Mouse (Mus musculus): Measurements from ENCODE around the gene Gdap2.

Gdap2 gene

DNA sequence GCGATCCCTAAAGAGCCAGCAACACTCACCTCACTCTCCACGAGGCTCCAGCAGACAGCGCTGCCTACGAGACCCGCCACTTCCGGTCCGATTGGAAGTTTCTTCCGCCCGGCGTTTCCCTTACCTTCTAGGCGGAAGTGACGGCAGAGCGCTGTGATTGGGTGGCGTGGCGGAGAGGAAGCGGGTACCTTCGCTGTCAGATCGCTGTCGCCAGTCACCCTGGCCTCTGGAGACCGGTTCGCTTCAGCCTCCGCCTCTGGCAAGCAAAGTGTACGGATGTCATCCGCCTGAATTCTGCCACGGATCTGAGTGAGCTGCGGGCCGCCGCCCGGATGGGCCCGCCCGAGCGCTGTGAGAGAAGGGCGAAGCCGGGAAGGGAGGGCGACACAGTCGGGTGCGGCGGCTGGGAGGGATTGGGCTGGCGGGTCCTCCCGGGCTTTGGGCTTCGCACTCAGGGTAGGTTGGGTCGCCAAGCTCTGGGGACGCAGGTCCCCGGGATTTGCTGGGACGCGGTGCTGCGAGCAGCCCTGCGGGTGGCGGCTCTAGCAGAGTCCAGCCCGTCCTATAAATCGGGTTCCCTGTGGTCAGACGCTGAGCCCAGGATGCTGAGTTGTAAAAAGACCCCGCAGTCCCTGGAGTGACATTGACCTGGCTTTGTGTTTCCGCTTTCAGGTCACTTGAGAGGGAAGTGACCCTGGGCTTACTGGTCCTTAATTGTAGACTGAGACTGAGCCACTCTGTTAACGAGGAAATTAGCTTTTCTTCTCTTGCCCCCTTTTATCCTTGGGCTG lies at the start of gene Gdap2, which contains the start of gene Wdr3:
Gdap2 (plus strand) TSS at position 67 of the 791 bp plus-strand sequence.
Wdr3 (minus strand) TSS at position 93 of the 791 bp plus-strand sequence.
- peak; percentile 94 for DNase-seq

DNA sequence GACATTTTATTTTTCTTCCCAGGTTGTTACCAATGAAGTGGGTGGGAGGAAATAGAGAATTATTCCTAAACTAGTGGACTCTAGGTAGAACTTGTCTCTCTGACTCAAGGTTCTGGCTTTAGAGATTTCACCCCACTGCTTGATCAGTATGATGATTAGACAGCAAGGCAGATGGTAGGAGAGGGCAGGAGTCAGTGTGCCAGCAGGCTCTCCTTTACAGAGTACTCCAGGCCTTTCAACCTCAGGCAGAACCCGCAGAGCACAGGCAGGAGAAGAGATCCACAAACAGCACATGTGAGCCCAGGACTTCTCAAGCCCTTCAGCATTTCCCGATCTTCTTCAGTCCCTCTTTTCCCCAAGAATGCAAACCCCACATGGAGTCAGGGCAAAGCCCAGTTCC lies 43.5 kb upstream of the Gdap2 start:
- DNase-seq, result no peak

GRCm38 (mm10) chr3:100121961-100122360 lies 40.2 kb upstream of the Gdap2 start:
- DNase-seq, result no peak

DNA sequence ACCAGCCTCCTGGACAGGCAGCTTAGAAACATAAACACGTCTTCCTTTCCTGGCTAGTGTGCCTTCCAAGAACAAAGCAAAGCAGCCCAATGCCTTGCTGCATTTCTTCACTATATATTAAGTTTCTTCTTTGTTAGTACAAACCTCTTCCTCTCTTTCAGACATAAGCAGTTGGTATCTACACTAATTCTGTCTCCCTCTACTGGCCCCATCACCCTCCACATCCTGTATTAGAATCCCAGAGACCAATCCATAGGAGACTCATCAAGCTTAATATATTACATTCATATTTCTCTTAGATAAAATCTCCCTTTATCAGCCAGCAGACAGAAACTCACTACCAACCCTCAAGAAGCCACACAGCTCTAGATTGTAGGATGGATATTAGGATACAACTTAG lies 39.7 kb upstream of the Gdap2 start:
- DNase-seq, result no peak

- no peak for DNase-seq
Measured at GRCm38 (mm10) chr3:100160682-100161445, 1.3 kb upstream of the Gdap2 start.

- no peak for DNase-seq
Measured at GRCm38 (mm10) chr3:100161665-100162314, 391 bp upstream of the Gdap2 start.

DNA sequence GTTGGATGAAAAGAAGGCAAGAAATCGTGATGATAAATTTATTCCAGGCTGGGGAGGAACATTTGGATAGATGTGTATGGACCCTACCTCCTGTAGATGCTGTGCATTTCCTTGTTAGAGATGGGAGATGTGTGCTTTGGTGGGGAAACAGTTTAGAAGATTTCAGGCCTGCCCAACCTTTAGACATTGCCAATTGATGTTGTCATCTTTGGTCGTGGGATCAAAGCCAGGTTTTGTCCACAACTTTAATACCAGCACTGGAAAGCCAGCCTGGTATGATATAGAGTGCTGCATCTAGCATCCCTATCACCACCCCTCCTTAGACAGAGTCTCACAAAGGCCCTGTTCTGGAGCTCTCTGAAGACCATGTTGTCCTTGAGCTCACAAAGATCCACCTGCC lies 1.4 kb downstream of the Gdap2 start:
- no peak for DNase-seq

- no peak for DNase-seq
Measured at GRCm38 (mm10) chr3:100164991-100165390, 2.8 kb downstream of the Gdap2 start.

GRCm38 (mm10) chr3:100176031-100176430 lies 13.8 kb downstream of the Gdap2 start:
- DNase-seq, result no peak

DNA sequence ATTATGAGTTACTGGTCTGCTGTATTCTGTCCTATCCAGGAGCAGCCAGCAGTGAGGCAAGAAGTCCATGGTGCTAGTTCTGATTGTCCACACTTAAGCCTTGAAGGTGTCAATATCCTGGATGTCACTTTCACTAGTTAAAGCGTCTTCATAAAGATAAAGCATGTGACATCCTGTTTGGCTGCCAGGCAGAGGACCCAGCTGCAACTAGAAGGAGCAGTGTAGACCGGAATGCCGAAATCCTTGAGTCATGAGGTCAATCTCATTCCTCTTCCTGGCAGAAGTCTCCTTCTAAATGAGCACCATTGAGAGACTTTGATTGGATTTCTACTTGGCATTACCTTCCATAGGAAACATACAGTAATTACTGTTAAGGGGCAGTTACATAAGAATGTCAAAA lies 18.3 kb downstream of the Gdap2 start:
- DNase-seq, result no peak

DNA sequence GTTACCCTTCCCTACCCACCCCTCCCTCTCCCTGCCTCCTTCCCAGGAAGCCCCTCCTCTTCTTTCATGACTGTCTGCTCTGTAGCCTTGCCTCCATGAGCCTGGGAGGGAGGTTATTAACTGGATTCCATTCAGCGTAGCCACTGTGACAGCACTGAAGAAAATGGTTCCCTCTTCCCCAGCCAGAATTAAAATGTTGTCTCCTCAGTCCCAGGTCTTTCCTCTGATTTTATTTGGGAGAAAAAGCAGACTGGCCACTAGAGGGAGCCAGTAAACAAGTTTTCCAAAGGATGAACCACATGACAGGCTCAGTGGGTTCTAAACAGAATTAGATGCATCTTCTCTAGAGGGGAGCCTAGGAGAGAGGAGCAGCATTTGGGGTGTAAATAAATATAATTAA lies 27.3 kb downstream of the Gdap2 start:
- DNase-seq, result peak; percentile 73

DNA sequence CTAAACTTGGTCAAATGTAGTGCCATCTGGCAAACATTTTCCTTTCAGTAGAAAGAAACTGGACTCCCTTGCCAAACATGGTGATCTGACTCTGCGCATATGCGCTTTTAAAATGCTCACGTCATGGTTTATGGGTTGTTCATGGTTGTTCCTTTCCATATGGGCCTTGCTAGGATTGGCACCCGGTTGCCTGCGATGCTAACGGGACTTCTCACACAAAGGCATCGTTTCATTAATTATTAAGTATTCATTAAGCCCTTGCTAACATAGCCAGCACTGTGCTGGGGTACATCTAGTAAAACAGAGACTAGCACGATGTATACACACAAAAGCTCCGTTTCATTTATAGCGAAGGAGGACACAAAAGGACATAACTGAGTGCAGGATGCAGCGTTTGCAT lies 27.7 kb downstream of the Gdap2 start:
- DNase-seq, result no peak

DNA sequence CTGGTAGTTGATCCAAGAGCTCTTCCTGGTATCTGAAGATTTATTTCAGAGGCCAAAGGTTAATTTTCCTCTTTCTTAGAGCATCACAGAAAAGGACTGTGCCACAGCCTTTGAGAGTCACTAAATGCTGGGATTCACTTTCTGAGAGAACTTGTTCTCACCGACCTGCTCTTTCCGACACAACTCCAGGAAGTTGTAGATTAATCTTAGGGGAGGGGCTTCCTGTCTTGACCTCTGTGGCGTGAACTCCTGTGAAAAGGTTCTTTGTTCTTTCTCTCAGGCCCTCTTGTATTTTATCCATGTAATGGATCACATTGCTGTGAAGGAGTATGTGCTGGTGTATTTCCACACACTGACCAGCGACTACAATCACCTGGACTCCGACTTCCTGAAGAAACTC lies 32.0 kb downstream of the Gdap2 start:
- DNase-seq, result no peak

GRCm38 (mm10) chr3:100201554-100201953 lies 39.4 kb downstream of the Gdap2 start:
- DNase-seq, result peak; percentile 65

- no peak for DNase-seq
Measured at GRCm38 (mm10) chr3:100206973-100207372, 44.8 kb downstream of the Gdap2 start.

- no peak for DNase-seq
Measured at GRCm38 (mm10) chr3:100215469-100215868, 53.3 kb downstream of the Gdap2 start.

DNA sequence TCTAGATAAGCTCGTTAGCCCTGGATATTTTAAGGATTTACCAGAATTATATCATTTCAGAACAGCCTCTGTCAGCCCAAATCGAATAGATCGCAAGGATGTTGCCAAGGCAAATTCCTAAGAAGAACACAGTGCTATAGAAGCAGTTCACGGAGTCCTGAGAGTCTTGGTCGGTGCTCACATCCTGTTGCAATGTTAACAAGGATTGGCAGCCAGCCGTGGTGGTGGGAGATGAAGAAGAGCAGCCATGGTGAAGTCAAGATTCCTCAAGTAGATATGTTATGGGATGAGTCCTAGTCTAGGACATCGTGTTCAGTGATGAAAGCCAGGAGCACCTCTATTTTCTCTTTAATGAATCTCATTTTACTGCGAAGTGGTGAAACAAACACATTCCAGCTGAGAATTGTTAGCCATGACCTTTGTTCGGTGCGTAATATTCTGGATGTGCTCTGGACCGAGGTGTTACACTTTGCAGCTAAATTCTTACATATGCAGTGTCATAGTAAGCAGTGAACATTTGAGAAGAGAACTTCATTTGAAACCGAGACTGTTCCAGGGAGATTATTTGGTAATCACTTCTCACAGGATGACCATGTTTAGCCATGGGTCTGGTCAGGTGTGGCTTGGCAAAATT lies 63.3 kb downstream of the Gdap2 start:
- no peak for DNase-seq

- DNase-seq, result no peak
Measured at GRCm38 (mm10) chr3:100227509-100227908, 65.3 kb downstream of the Gdap2 start.

DNA sequence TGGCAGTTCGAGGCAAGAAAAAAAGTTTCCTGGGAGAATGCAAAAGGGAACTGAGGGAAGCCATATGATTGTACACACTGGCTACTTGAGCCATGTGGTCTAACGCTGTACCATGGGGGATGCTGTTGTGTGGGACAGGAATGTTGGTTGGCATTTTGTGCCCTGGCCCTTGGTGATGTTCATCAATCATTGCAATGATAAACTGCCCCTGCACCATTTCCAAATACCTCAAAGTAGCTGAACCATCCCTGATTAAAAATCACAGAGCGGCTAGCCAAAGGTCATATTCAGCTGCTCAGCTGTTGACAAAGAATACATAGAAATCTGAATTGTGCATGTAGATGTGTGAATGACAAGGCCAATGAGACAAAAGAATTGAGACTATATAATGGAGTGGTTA lies 66.8 kb downstream of the Gdap2 start:
- no peak for DNase-seq

DNA sequence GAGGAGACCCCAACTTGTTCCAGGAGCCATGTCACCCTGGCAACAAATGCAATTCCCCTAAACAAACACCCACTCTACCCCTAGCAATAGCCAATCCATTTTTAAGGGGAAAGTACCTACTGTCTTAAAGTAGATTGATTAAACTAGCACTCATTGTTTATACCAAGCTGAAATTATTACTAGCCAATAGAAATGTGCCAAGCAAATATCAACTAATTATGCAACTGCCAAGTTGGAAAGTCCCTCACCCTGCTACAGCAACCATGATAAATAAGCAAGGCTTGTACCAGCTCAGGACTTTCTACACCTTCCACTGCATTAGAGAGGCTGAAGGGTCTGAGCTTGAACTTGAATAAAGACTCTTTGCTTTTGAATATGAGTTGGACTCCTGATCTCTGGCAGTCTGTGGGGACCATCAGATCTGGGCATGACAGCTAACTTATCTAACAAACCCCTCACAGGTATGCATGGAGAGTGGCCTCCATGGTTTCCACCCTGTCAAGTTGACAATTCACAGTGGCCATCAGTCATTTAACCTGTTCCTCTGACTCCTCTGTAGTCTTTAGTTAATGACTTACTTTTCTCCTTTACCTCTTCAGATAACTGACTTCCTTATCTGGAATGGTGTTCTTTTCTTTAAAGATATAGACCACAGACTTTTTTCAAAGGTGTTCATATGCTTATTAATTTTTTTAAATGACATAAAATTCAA lies 74.7 kb downstream of the Gdap2 start:
- no peak for DNase-seq

DNA sequence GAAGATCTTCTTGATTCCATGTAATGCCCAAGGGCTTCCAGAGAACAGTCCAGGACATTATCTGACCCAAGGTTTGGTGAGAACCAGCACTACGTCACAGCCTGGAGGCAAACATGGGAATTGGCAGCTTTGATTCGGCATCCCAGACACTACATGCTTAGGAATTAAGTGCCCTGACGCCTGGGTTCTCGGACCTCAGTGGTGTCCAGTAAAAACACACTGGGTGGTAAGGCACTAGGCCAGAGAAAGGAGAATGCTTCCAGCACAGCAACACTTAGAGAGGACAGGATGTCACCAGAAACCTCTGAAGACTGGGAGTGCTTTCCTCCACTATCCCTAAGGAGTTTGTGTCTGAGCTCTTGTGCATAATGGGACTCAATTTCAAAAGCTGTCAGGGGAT lies 80.0 kb downstream of the Gdap2 start:
- no peak for DNase-seq

- no peak for DNase-seq
Measured at GRCm38 (mm10) chr3:100246286-100246825, 84.2 kb downstream of the Gdap2 start.
